Mouse (Mus musculus) right cerebral cortex, adult 18-20 months (tissue): ENCODE data around the gene Wdr90.

Experiments used
- DNase-seq: peaks from one replicate; pipeline ENCODE4 v3.0.0; 2022; ENCODE audit warnings: mixed read lengths

Gene Wdr90

GRCm38 (mm10) chr17:25860832-25861703 is at the start of gene Wdr90:
Gene Wdr90, minus strand, starts transcription at chr17:25861501.
- peak; percentile 97 for DNase-seq

DNA sequence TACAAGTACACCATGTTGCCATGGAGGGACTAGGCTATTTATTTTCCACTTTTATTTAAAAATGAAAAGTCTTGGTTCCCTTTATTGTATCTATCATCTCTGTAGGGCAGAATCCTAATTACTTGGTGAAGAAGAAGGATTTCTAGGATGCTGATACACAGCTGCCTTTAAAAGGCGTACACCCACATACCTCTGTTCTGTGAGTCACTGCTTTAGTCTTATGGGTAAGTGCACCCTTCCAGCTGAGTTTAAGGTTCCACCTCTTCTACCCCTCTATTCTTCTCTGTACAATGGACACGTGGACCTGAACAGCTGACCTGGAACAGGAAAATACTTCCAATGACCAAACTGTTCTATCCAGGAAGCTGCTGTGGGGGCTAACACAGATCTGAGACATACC is 46.3 kb upstream of the Wdr90 start:
- no peak for DNase-seq

DNA sequence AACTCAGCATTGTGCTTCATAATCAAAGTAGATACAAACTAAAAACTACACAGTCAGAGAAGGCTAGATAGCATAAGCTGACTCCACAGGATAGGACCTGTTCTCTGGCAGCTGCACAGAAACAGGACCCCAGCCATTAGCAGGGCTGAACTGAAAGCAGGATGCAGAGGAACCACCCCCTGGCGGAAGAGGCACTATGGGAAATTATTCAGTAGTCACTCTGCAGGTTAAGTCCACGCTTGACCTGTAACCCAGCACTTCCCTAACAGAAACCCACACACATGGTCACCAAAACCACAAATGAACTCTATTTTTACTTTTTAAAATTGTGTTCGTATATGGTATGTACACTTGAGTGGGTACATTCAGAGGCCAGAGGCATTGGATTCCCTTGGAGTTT is 41.8 kb upstream of the Wdr90 start:
- DNase-seq, result no peak

DNA sequence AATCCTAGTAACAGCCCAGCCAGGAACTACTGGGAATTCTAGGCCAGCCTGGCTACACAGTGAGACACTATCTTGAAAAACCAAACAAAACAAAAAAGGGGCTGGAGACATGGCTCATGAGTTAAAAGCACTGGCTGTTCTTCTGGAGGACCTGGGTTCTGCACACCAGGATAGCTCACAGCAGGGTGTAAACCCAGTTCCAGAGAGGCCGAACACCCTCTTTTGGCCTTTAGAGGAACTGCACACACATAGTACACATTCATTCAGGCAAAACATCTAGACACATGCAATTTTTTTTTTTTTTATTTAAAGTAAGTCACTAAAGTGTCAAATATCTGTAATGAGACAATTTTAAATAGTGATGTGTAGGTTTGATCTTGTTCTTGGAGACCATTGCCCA is 38.9 kb upstream of the Wdr90 start:
- no peak for DNase-seq

GRCm38 (mm10) chr17:25895891-25896290 is 34.6 kb upstream of the Wdr90 start:
- no peak for DNase-seq

- DNase-seq, result no peak
These were observed 34.1 kb upstream of the Wdr90 start for GRCm38 (mm10) chr17:25895415-25895814.

DNA sequence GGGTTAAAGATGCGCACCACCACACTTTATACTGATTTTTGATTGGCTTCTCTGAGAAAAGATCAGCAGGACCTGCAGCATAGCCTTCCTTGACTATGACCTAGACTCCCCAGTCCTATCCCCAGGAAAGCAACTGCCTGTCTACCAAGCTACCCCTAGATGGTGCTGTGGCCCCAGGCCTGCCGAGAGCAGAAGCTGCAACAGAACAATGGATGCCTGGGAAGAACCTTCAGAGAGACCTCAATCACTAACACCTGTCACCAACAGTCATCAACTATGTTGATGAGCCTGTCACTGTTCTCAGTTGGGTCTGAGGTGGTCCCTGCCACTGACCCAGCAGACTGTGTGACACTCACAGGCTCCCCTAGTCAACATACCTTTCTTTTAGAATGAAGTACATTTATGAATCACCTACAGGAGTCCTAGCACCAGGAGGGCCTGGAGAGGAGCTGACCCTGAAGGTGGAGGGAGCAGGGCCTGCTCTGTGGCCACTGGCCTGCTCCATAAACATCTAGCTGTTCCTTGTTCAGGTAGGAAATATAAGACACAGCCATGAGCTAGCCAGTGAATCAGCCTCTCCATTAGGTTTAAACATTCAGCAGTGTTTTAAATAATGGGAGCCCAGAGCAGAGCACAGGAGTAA is 32.8 kb upstream of the Wdr90 start:
- peak; percentile 73 for DNase-seq

- no peak for DNase-seq
These were observed 27.5 kb upstream of the Wdr90 start for GRCm38 (mm10) chr17:25888837-25889236.

- DNase-seq, result no peak
These were observed 26.2 kb upstream of the Wdr90 start for GRCm38 (mm10) chr17:25887467-25887866.

DNA sequence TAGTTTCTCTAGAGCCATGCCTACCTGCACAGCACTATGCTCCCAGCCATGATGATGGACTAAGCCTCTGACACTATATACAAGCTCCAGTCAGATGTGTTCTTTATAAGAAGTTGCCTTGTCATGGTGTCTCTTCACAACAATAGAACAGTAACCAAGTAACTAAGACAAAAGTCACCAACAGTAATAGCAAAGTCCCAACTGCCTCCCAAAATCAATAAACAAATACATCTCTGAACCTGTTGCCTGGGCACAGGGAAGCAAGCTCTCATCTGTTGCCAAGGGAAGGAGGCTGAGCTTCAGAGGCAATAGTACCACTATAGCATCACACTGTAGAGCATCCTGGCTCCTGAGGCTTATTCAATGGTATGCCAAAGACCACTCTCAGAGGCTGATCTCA is 25.5 kb upstream of the Wdr90 start:
- DNase-seq, result no peak

- DNase-seq, result no peak
These were observed 24.3 kb upstream of the Wdr90 start for GRCm38 (mm10) chr17:25885636-25886035.

- DNase-seq, result no peak
These were observed 22.5 kb upstream of the Wdr90 start for GRCm38 (mm10) chr17:25883824-25884223.

- no peak for DNase-seq
These were observed 22.0 kb upstream of the Wdr90 start for GRCm38 (mm10) chr17:25883268-25883667.

GRCm38 (mm10) chr17:25882306-25882705 is 21.0 kb upstream of the Wdr90 start:
- no peak for DNase-seq

DNA sequence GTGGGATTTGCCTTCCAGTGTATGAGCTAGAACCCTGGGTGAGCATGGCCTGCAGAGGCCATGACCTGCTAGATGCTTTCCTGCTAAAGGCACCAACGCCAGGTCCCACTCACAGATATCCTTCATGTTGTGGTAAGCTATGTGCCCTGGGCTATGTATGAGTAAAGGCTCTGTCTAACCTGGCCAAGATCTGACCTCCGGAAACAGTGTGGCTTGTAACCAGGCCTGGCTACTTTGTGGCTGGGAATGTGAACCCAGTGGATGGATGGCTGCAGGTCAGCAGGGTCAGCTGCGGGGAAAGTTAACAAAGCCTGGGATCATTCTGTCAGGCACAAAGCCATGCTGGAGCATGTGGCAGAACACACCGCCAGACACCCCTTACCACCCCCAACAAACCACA is 20.4 kb upstream of the Wdr90 start:
- no peak for DNase-seq

- DNase-seq, result no peak
These were observed 19.8 kb upstream of the Wdr90 start for GRCm38 (mm10) chr17:25880913-25881641.

DNA sequence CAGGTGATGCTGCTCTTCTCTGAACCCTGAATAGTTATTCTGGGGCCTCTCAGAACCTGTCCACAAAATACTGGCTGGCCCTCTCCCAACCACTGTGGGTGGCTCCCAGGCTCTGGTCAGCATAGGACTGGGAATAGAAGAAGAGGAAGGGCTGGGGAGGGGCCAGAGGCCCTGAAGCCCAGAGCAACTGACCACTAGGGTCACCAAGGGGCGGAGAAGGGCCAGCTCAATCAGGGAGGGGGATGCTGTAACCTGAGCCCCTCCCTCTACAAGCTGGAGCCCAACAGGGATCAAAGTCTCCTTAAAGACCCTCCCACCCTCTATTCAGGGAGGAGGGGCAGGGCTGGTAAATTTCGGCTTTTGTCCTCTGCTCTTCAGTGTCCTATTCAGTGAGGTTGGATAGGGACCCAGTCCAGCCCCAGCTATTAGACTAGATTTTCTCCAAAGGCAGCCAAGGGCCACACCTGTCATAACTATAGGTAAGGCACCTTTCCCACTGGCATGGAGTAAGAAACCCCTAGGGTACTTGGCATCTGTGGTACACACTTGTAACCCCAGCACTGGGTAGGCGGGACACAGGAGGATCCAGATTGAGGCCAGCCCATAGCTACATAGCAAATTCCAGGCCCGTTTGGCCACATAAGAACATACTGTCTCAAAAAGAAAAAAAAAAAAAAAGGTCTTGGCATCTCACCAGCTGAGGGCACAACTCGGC is 19.1 kb upstream of the Wdr90 start, which contains the start of gene Wfikkn1:
Gene Wfikkn1 (minus strand): TSS at position 663 of the 715 bp plus-strand sequence.
- no peak for DNase-seq

GRCm38 (mm10) chr17:25879750-25880149 is 18.4 kb upstream of the Wdr90 start:
- DNase-seq, result no peak

DNA sequence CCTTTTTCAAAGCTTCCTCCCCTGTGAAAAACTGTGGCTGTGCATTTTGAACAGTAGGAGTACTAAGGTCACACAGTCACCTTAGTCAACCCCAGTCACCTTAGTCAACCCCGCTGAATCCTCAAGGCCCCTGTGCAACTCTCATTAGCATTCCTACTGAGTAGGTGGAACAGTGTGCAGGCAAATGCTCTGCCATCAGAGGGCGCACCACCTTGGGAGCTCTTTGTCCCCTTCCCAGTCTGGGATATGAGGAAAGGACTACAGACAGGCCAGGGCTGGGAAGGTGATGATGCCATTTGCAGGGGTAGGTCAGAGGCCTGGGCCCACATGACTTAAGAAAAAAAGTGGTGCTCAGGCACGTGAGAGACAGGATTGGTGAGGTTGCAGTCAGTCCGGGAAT is 18.0 kb upstream of the Wdr90 start:
- DNase-seq, result peak; percentile 53

GRCm38 (mm10) chr17:25878611-25879180 is 17.4 kb upstream of the Wdr90 start:
- DNase-seq, result no peak

- no peak for DNase-seq
These were observed 16.7 kb upstream of the Wdr90 start for GRCm38 (mm10) chr17:25877741-25878610.
